In genomic region chr9:61871839-61872238, GRCm38 (mm10) we compare ENCODE assay signal across 15 mouse cellular contexts. TPM values are rescaled to one million over a fixed set of nuclear protein-coding genes. Genes with fewer than 3 reads are reported as not detected.
A peak's percentile ranks its signal among the peaks of the same experiment; 100 is the strongest.
DNase-seq lines count a peak whose midpoint lies in the region; ATAC-seq and TF ChIP-seq lines count a peak whose summit lies in the region.
"Had no signal": no experiment of that assay in that cellular context is flagged by ENCODE, and none has a peak within 500 bp of the region (broad histone marks: within the 10 kb centered on the region; RNA-seq: fewer than 3 reads in every experiment).

No protein-coding gene starts in this region.

- 53% methylated on average over 6 of the region's 6 CpGs for WGBS in embryonic facial prominence, embryonic 10.5 days
- WGBS in forebrain, embryonic 11.5 days, result 35% methylated on average over 6 of the region's 6 CpGs
- 28% methylated on average over 6 of the region's 6 CpGs for WGBS in hindbrain, embryonic 12.5 days
- 28% methylated on average over 6 of the region's 6 CpGs for WGBS in midbrain, embryonic 12.5 days

- DNase-seq in embryonic facial prominence, embryonic 10.5 days (ENCODE audit: low spot score), result no peak
- DNase-seq in forebrain, embryonic 11.5 days (ENCODE audit: low spot score), result no peak
- DNase-seq in adrenal gland, postnatal 25 days, result no peak
- DNase-seq in gastrocnemius, adult 2 months, result no peak
- DNase-seq in spleen, postnatal 36 days (ENCODE audit: low spot score in 2 of 2), result no peak
- DNase-seq: cerebellum, postnatal 25 days; left cerebral cortex, postnatal 4 days; lung, embryonic 14.5 days had no signal

- peaks cover 53% of the 10 kb centered on the region for H3K4me1 ChIP-seq in embryonic facial prominence, embryonic 10.5 days
- H3K4me1 ChIP-seq in forebrain, embryonic 11.5 days (replicated peaks; ENCODE audit: control insufficient read depth, insufficient read depth, low read length), result peaks cover 31% of the 10 kb centered on the region
- peaks cover 42% of the 10 kb centered on the region for H3K4me1 ChIP-seq in hindbrain, embryonic 12.5 days
- H3K4me1 ChIP-seq in midbrain, embryonic 12.5 days, result peaks cover 43% of the 10 kb centered on the region
- H3K4me1 ChIP-seq: liver, embryonic 12.5 days had no signal

- peaks cover 15% of the 10 kb centered on the region for H3K27me3 ChIP-seq in embryonic facial prominence, embryonic 10.5 days (replicated peaks; ENCODE audit: low read depth, poor library complexity, severe bottlenecking)
- H3K27me3 ChIP-seq in forebrain, embryonic 11.5 days (ENCODE audit: control insufficient read depth, insufficient read depth, low read length), result no peaks in the 10 kb centered on the region; the same call in 1 of the 2 replicates
- H3K27me3 ChIP-seq in hindbrain, embryonic 12.5 days, result no peaks in the 10 kb centered on the region
- H3K27me3 ChIP-seq in midbrain, embryonic 12.5 days, result peaks cover 3% of the 10 kb centered on the region; the same call in 1 of the 2 replicates

- intact Hi-C loops in gastrocnemius, adult 2 months (cut with DNase I), result no loop called here

- H3K4me2 ChIP-seq in forebrain, embryonic 11.5 days (ENCODE audit: low read depth, low read length, severe bottlenecking), result peak overlapping the region; percentile 21; the same call in 1 of the 2 replicates
- H3K4me2 ChIP-seq in hindbrain, embryonic 12.5 days (replicated peaks), result no peak overlapping the region
- H3K4me2 ChIP-seq in midbrain, embryonic 12.5 days (replicated peaks), result 0 out of 2 replicates have a peak overlapping the region, but pooled peaks have one; percentile 4
- H3K4me2 ChIP-seq: heart, embryonic 12.5 days; kidney, embryonic 15.5 days; liver, embryonic 12.5 days; lung, embryonic 14.5 days had no signal

- no peak overlapping the region for H3K4me3 ChIP-seq in embryonic facial prominence, embryonic 10.5 days
- no peak overlapping the region for H3K4me3 ChIP-seq in forebrain, embryonic 11.5 days (ENCODE audit: low read depth, low read length)
- no peak overlapping the region for H3K4me3 ChIP-seq in hindbrain, embryonic 12.5 days
- no peak overlapping the region for H3K4me3 ChIP-seq in midbrain, embryonic 12.5 days
- no peak overlapping the region for H3K4me3 ChIP-seq in gastrocnemius, adult 2 months
- H3K4me3 ChIP-seq: erythroblast, embryonic 14.5 days; heart, embryonic 12.5 days; kidney, embryonic 15.5 days; liver, embryonic 12.5 days had no signal

- H3K9me3 ChIP-seq in embryonic facial prominence, embryonic 10.5 days, result no peaks in the 10 kb centered on the region
- no peaks in the 10 kb centered on the region for H3K9me3 ChIP-seq in forebrain, embryonic 11.5 days (ENCODE audit: control insufficient read depth, low read length)
- H3K9me3 ChIP-seq in hindbrain, embryonic 12.5 days (replicated peaks), result no peaks in the 10 kb centered on the region
- no peaks in the 10 kb centered on the region for H3K9me3 ChIP-seq in midbrain, embryonic 12.5 days
- H3K9me3 ChIP-seq: kidney, embryonic 15.5 days; liver, embryonic 12.5 days had no signal

- H3K36me3 ChIP-seq in embryonic facial prominence, embryonic 10.5 days (replicated peaks), result no peaks in the 10 kb centered on the region
- H3K36me3 ChIP-seq in forebrain, embryonic 11.5 days (ENCODE audit: control insufficient read depth, insufficient read depth, low read length), result no peaks in the 10 kb centered on the region
- no peaks in the 10 kb centered on the region for H3K36me3 ChIP-seq in hindbrain, embryonic 12.5 days
- no peaks in the 10 kb centered on the region for H3K36me3 ChIP-seq in midbrain, embryonic 12.5 days
- H3K36me3 ChIP-seq: heart, embryonic 12.5 days; kidney, embryonic 15.5 days; liver, embryonic 12.5 days had no signal

- ATAC-seq in forebrain, embryonic 11.5 days (replicated peaks; ENCODE audit: low FRiP score), result no peak
- ATAC-seq in hindbrain, embryonic 12.5 days (ENCODE audit: low FRiP score), result peak; percentile 61
- ATAC-seq in midbrain, embryonic 12.5 days (ENCODE audit: low FRiP score, low read depth), result peak; percentile 65
- ATAC-seq: intestine, embryonic 16.5 days; liver, embryonic 12.5 days had no signal

- peak overlapping the region; percentile 60 for H3K27ac ChIP-seq in embryonic facial prominence, embryonic 10.5 days (replicated peaks)
- peak overlapping the region; percentile 87 for H3K27ac ChIP-seq in forebrain, embryonic 11.5 days (ENCODE audit: low read depth, low read length)
- peak overlapping the region; percentile 87 for H3K27ac ChIP-seq in hindbrain, embryonic 12.5 days
- H3K27ac ChIP-seq in midbrain, embryonic 12.5 days (replicated peaks), result peak overlapping the region; percentile 90
- H3K27ac ChIP-seq in gastrocnemius, adult 2 months, result no peak overlapping the region
- H3K27ac ChIP-seq: kidney, embryonic 15.5 days; liver, embryonic 12.5 days had no signal

- TF ChIP-seq CTCF in gastrocnemius, adult 2 months (IDR thresholded peaks at IDR 0.05), result no peak

- no peak overlapping the region; the same call in 1 of the 2 replicates for H3K9ac ChIP-seq in forebrain, embryonic 11.5 days (ENCODE audit: low read length)
- H3K9ac ChIP-seq in hindbrain, embryonic 12.5 days, result no peak overlapping the region
- no peak overlapping the region for H3K9ac ChIP-seq in midbrain, embryonic 12.5 days (replicated peaks)
- H3K9ac ChIP-seq: heart, embryonic 12.5 days; kidney, embryonic 15.5 days; liver, embryonic 12.5 days; lung, embryonic 14.5 days had no signal

RNA-seq across cellular contexts. Expression of gene Rplp1, which starts 42.5 kb away (rescaled TPM):
- polyA plus RNA-seq in embryonic facial prominence, embryonic 10.5 days (2016; fragmentation: Nextera tagmentation; extraction: Ambion mirVana), result 1,152 and 1,189 TPM in 2 replicates
- 1,000 and 1,067 TPM in 2 replicates for polyA plus RNA-seq in forebrain, embryonic 11.5 days (2014; fragmentation: Nextera tagmentation; extraction: Ambion mirVana)
- 692 and 796 TPM in 2 replicates for polyA plus RNA-seq in hindbrain, embryonic 12.5 days (2016; fragmentation: Nextera tagmentation; extraction: Ambion mirVana)
- polyA plus RNA-seq in midbrain, embryonic 12.5 days (2016; fragmentation: Nextera tagmentation; extraction: Ambion mirVana), result 777 and 790 TPM in 2 replicates
- 1,828 and 1,881 TPM in 2 replicates for total RNA-seq in adrenal gland, postnatal 25 days (2021)
- total RNA-seq in gastrocnemius, adult 2 months (2021), result 1,000 to 10,000 TPM; 1,321 to 1,510 TPM
